Mouse (Mus musculus) ES-E14 (cell line): Measurements from ENCODE around the gene Anks1b. TPM values are rescaled to one million over a fixed set of nuclear protein-coding genes. Genes with fewer than 3 reads are reported as not detected.

Experiments
- DNase-seq: peaks from one replicate; pipeline ENCODE4 v3.0.0-alpha.2; 2013; ENCODE audit warnings: low read depth, low spot score
- H3K27ac ChIP-seq: 2 replicates; pipeline ENCODE4 v1.5.1; 2012; ENCODE audit warnings: low read depth, mild to moderate bottlenecking, low read length, moderate library complexity, mixed read lengths; ENCODE audit not compliant: poor library complexity, insufficient read depth, severe bottlenecking
- H3K36me3 ChIP-seq: 2 replicates; pipeline ENCODE4 v1.6.1; 2012; ENCODE audit warnings: mild to moderate bottlenecking, low read length, moderate library complexity, mixed read lengths; ENCODE audit not compliant: control insufficient read depth, poor library complexity, insufficient read depth, severe bottlenecking
- H3K4me1 ChIP-seq, 2 experiments: fragments of 150-350 bp in 1 of 2; sonication (generic) in 1 of 2; 2 replicates each; pipeline ENCODE4 v1.6.1; 2012; ENCODE audit warnings: low read length in 2 of 2, mild to moderate bottlenecking in 1 of 2, mixed read lengths in 1 of 2; ENCODE audit not compliant: control insufficient read depth in 2 of 2, insufficient read depth in 2 of 2, poor library complexity in 1 of 2
- H3K4me3 ChIP-seq, 2 experiments: fragments of 150-350 bp in 1 of 2; sonication (generic) in 1 of 2; 2 replicates each; pipeline ENCODE4 v1.5.1; 2012; ENCODE audit warnings: low read length in 2 of 2, low read depth in 1 of 2, mild to moderate bottlenecking in 1 of 2, mixed read lengths in 1 of 2; ENCODE audit not compliant: insufficient read depth in 1 of 2, poor library complexity in 1 of 2, severe bottlenecking in 1 of 2
- H3K9ac ChIP-seq: 2 replicates; pipeline ENCODE4 v1.6.1; 2012; ENCODE audit warnings: low read depth, mild to moderate bottlenecking, low read length, mixed read lengths; ENCODE audit not compliant: poor library complexity, insufficient read depth, severe bottlenecking
- H3K9me3 ChIP-seq: fragments of 150-350 bp; sonication (generic); 2 replicates; pipeline ENCODE4 v1.6.1; 2012; ENCODE audit warnings: low read depth, mild to moderate bottlenecking, low read length; ENCODE audit not compliant: control insufficient read depth, insufficient read depth
- CHD2 ChIP-seq: IDR thresholded peaks from 2 replicates; pipeline ENCODE4 v1.6.1; 2014; ENCODE audit warnings: mild to moderate bottlenecking, low read depth, low read length, inconsistent platforms
- HCFC1 ChIP-seq: IDR thresholded peaks from 2 replicates; pipeline ENCODE4 v1.6.1; 2012; ENCODE audit warnings: low read length, inconsistent platforms, borderline replicate concordance; ENCODE audit not compliant: insufficient read depth
- MAFK ChIP-seq: IDR thresholded peaks from 2 replicates; pipeline ENCODE4 v1.6.1; 2014; ENCODE audit warnings: mild to moderate bottlenecking, low read depth, low read length, inconsistent platforms; ENCODE audit not compliant: insufficient read depth
- ZC3H11A ChIP-seq: IDR thresholded peaks from 2 replicates; pipeline ENCODE4 v1.6.1; 2012; ENCODE audit warnings: low read depth, mild to moderate bottlenecking, inconsistent platforms, low read length, borderline replicate concordance
- ZNF384 ChIP-seq: IDR thresholded peaks from 2 replicates; pipeline ENCODE4 v1.6.1; 2012; ENCODE audit warnings: low read depth, low read length, inconsistent platforms
- in situ Hi-C, 2 experiments: fragments of 600-800 bp; cut with MboI; formaldehyde crosslinking; loops; one replicate each; pipeline ENCODE4 v1.15.1; 2025; ENCODE audit warnings: low sequenced_read_pairs in 2 of 2, inconsistent platforms in 1 of 2; ENCODE audit not compliant: unreplicated experiment in 2 of 2
- total RNA-seq: library from RNA; depleted of rRNA; stranded (reverse); fragments of 300-350 nt; gene quantifications from 2 replicates; pipeline ENCODE4 v1.2.3, GENCODE M21; 2012

Anks1b gene
- total RNA-seq, 1 experiment, result 2.6 TPM

- H3K27ac ChIP-seq, result no peak overlapping the region
- H3K4me1 ChIP-seq, result no peaks in the 10 kb centered on the region
- H3K9me3 ChIP-seq, result no peaks in the 10 kb centered on the region
- TF ChIP-seq HCFC1, result no peak
- TF ChIP-seq MAFK, result no peak
- TF ChIP-seq ZC3H11A, result no peak
- TF ChIP-seq ZNF384, result no peak
- TF ChIP-seq CHD2, result no peak
- no peaks in the 10 kb centered on the region for H3K36me3 ChIP-seq
- in situ Hi-C loops, result no loop called here
- no peak for DNase-seq
- no peak overlapping the region for H3K9ac ChIP-seq
- H3K4me3 ChIP-seq, result no peak overlapping the region
Observed at GRCm38 (mm10) chr10:90785680-90786079, 912.4 kb downstream of the Anks1b start.

- TF ChIP-seq ZNF384 (no peak), MAFK (no peak), CHD2 (no peak), ZC3H11A (no peak), HCFC1 (no peak)
- H3K4me3 ChIP-seq, result no peak overlapping the region
- DNase-seq, result no peak
- no peaks in the 10 kb centered on the region; a peak in 1 of 4 replicates for H3K4me1 ChIP-seq
- H3K36me3 ChIP-seq, result no peaks in the 10 kb centered on the region
- no peaks in the 10 kb centered on the region for H3K9me3 ChIP-seq
- H3K27ac ChIP-seq, result no peak overlapping the region
- in situ Hi-C loops, result no loop called here
- H3K9ac ChIP-seq, result no peak overlapping the region
Observed at GRCm38 (mm10) chr10:90803112-90803511, 929.8 kb downstream of the Anks1b start.

GRCm38 (mm10) chr10:90804602-90805095 is 931.3 kb downstream of the Anks1b start:
- TF ChIP-seq MAFK, result no peak
- TF ChIP-seq HCFC1, result no peak
- TF ChIP-seq CHD2, result no peak
- TF ChIP-seq ZNF384, result no peak
- TF ChIP-seq ZC3H11A, result no peak
- Histone ChIP-seq H3K9me3 (no peaks in the 10 kb centered on the region), H3K4me3 (no peak overlapping the region), H3K36me3 (no peaks in the 10 kb centered on the region), H3K27ac (no peak overlapping the region), H3K4me1 (no peaks in the 10 kb centered on the region; a peak in 1 of 4 replicates), H3K9ac (no peak overlapping the region)
- DNase-seq, result no peak
- in situ Hi-C loops, result no loop called here

- H3K9me3 ChIP-seq, result no peaks in the 10 kb centered on the region
- no peak overlapping the region for H3K4me3 ChIP-seq
- in situ Hi-C loops, result no loop called here
- TF ChIP-seq ZC3H11A, result no peak
- H3K4me1 ChIP-seq, result 0 out of 4 replicates have a peak, but pooled peaks cover 0 to 2% of the 10 kb centered on the region in 2 experiments
- H3K27ac ChIP-seq, result no peak overlapping the region
- no peak overlapping the region for H3K9ac ChIP-seq
- no peaks in the 10 kb centered on the region for H3K36me3 ChIP-seq
- DNase-seq, result no peak
Observed at GRCm38 (mm10) chr10:90808616-90809310, 935.5 kb downstream of the Anks1b start.
